Mouse (Mus musculus) neural tube, embryonic 10.5 days (tissue): ENCODE measurements at regions not wholly inside any gene's neighbourhood (a gene's known extent, or its start where the extent isn't known, plus 50 kb on each side); places are given as distances from the start of the nearest gene placed in this dataset.

Experiments used
- DNase-seq: peaks from one replicate; pipeline ENCODE4 v3.0.0-alpha.2; 2017; ENCODE audit warnings: low spot score; ENCODE audit errors: extremely low spot score

DNA sequence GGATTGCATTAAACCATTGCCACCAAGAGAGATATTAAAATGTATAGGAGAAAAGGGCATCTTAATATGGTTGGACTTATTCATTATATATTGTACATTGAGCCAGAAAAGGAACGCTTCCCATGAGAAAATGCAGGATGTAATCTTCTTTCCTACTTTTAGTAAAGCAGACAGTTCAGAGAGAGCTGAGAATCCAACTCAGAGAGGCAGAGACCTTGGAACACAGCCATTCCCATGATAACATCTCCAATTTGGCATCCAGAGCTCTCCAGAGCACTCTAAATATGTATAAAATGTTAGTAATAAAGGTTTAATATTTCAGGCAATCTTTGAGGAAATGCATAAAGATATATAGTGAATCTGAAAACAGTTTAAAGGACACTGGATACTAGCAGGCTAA is 199.3 kb upstream of the Asb5 start:
- DNase-seq = no peak

DNA sequence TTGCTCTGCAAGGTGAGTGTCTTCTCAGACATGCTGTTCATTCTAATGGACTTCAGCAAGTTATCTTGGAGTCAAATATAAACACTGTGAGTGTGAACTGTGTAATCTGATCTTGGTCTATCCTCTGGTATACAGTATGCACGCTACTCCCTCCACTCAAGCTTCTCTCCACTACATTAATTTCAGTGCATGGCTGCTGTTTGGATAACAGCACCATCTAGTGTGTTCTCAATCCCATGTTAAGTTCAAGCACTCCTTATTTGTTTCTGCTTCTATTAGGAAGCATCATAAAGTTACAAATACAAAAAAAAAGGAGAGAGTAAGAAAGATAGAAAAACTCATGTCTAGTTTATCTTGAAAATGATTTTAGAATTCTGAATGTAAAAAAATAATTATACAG is 197.5 kb upstream of the Asb5 start:
- no peak for DNase-seq

DNA sequence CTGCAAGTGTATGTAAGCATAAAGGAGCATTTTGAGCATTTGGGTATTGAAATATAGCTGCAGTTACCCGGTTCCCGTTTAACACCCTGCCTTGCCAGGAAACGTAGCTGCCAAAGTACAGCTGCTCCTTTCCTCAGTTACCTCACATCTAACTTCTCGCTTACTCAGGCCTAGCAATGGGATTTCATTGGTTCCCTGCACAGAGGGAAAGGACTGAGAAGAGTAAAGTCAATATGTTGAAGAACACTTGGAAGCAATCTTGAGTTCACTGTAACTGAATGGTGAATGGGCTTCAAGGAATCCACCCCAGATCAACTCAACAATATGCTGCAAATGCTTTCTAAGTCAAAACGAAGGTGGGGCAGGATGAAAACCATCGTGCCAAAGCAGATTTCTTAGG is 178.3 kb upstream of the Asb5 start:
- DNase-seq = no peak

DNA sequence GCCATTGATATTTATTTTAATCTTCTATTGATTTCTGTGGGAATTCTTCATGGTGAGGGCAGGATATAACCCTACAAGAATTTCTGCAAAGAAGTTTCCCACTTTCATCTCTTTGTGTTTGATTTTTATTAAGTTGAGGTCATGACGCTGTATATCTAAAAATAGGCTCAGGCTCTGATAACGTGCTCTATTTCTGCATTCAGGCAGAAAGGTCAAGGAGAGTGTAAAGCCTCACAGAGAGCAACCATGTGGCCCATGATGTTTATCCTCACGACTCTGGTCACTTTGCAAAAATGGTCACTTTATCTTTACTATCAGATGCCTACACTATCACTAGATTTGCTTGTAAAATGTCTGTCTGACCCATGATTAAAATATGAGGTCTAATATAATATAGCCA is 167.7 kb upstream of the Asb5 start:
- DNase-seq = no peak

DNA sequence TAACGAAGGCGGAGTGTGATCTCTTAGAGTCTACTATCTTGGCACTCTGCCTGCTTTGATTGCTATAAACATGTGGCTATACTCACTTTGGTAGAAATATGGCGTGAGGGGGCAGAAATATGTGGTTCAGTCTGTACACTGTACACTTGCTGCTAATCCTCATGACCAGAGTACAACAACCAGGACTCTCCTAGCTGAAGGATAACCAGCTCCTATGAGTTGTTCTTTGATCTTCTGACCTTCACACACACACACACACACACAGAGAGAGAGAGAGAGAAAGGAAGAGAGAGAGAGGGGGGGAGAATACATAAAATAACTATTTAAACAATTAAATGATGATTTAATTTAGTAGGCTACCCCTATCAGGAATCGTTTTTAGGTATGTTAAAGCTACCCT is 158.9 kb upstream of the Asb5 start:
- no peak for DNase-seq

DNA sequence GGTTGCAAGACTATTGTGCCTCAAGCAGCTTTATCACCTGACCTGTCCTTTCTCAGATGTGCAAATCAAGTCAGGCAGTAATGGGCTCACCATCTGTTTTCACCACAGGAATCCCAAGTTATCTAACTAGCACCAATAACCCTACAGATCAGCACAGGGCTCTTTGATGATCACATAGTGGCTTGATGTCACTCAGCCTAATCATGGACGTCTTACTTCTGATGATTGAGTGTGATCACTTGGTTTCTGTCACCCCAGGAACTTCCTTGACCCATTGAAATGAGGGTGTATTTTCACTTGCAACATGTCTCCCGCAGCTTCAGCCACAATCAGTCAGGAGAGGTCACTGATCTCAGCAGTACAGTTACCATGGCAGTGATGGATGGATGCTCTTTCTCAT is 158.3 kb upstream of the Asb5 start:
- DNase-seq = peak; percentile 23

DNA sequence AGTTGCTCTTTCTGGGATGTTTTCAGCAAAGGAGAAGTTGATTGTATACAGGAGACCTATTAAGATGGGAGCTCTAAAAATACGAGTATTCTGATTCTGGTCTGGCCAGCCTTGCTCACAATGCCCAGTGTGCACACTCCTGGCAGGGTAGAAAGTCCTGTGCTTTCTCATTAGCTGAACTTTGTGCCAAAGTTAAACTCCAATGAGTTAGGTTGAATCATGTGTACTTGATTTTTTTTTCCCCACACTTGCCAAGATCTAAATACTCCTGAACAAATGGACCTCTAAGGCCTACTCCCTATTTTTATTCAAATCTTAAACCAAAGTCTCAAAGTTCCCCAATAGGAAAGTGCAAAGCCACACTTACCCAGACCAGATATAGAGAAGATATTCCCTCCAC is 156.5 kb upstream of the Asb5 start:
- no peak for DNase-seq

DNA sequence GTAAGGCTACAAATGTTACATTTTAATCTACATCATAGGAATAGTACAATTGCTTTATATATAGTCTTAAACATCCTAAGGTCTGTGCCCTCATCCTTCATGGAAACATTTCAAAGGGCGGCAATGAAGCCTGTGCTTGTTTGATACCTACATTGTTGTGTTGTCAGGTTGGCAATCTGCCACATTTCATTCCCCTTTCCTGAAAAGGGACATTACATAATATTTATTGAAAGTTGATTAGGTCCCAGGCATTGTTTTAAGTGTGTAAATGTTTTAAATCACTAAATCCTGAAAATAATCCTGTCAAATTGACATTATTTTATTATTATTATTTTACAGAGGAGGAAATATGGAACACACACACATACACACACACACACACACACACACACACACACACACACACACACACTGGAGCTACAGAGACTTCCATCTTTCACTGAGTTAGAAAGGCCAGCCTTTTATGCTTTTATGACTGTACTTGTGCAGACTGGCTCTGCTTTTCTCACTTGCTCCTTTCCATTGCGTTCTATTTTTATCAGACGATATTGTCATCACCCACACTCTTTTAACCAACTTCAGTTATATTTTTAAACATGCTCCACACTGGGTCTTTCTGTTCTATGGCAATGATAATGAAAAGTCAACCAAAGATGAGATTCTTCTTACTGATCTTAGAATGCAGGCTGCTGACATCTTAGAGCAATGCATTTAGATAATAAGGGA is 153.8 kb upstream of the Asb5 start:
- no peak for DNase-seq

DNA sequence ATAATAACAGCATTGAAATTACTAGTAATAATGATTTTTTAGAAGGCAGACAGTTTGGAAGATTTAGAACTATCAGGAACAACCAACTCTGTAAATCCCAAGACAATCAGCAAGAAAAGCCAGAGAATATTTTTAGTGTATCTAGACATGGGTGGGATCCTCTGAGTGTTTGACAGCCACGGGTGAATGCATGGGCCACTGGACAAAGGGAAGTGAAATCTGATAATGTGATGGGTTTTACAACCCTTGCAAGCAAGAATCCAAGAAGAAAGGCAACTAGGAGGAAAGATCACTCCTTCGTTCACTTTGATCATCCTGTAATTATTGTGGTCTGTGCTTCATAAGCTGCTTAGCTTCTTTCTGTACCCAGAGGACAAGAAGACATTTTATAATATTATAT is 149.2 kb upstream of the Asb5 start:
- DNase-seq = no peak

DNA sequence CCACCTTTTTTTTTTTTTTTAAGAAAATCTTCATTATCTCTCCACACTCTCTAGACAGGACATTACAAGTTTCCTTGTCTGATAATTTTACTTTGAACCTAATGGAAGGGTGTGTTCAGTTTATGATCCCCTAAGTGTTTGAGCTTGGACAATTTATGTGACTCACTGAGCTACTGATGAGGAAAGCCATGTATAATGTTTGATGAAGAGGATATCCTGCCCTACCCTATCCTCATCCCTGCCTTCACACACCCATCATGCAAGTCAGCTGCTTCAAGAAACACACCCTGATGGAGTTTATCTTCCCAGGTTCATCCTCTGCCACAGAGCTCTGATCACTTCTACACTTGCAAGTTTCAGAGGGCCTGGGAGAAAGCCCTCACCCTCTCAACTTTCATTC is 136.5 kb upstream of the Asb5 start:
- DNase-seq = no peak

DNA sequence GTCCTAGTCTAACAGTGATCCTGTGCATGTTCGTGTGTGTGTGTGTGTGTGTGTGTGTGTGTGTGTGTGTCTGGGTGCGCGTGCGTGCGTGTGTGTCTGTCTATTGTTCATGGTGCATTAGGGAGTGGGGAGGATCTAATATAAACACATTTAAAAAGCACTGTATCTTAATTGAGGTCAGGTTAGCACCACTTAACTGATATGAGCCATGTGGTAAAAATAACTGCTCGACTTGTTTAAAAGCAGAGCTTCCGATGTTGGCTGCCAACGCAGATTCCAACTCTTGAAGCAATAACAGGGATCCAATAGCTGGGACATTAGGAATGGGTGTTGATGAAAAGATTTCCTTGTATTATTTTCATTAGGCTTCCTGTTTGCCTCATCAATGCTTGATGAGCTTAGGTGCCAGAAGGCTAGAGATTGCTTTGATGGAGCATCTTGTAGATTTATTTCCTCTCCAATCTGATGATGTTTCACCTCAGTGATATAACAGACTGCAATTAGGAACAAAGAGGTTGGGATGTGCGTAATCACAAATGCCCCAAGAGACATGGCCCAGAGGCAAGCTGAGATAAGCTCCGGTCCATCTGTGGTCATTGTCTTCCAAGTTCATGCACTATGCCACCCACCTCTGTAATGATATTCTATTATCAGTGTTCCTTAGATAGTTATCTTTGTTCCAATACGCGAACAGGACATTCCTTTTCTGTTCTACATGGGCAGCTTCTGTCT is 135.7 kb upstream of the Asb5 start:
- no peak for DNase-seq

DNA sequence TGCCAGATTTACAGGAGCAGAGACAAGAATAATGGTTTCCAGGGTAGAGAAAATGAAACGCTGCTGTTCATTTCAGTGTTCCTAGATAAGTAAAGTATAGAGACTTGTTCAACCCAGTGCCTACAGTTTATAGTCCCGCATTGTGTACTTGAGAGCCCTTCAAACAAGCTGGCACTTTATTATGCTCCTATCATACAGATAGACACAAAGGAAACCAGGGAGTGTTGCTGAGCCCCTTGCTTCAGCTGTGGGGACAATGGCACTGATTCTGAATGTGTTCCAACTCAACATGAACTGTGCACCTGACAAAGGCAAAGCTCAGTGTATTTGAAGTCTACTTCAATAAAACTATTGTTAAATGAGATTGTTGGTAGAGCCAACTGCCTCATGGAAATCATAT is 123.7 kb upstream of the Asb5 start:
- DNase-seq = no peak

DNA sequence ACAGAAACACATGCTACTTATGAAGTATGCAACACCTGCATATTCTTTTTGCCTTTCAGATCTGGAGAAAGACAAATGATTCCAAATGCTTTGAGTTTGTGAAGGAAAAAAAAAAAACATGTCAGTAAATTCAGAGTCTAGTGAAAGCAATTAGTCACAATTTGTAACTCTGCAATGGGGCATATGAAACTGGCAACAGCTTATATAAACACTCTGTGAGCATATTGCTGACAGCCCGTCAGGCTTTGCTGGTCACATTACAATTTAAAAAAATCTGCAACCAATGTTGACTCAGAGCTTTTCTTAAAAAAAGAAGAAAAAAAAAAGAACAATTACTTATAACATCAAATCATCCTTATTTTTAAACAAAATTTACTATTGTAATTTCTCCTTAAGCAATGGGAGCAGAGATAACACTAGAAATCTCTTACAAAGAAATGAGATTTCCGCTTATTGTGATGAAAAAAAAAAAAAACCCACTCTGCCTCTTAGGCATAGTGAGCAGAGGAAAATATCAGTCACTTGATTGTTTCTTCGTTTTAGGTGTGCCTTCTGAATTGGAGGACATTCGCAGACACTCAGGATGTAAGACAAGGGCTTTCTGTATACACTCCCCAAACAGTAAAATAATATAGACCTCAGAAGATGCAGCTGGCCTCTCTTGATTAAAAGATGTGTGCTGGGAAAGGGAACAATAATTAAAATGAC is 115.1 kb upstream of the Asb5 start:
- DNase-seq = no peak

DNA sequence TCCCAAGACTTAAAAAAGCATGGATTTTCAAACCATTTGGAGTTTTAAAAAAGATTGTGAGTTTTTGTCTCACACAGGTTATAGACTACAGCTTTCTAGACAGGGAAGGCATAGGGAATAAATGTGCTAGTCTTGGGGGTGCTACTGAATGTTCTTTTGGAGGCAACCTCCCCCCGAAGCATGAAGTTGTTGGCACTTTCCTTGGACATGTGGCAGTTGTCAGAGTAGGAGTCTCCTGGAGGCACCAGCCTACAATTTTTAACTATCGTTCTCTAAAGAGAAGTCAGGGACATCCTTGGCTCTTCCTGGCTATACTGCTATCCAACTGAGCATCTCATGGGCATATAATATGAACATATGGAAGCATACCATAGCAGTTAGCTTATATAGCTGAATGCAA is 112.7 kb upstream of the Asb5 start:
- DNase-seq = no peak

DNA sequence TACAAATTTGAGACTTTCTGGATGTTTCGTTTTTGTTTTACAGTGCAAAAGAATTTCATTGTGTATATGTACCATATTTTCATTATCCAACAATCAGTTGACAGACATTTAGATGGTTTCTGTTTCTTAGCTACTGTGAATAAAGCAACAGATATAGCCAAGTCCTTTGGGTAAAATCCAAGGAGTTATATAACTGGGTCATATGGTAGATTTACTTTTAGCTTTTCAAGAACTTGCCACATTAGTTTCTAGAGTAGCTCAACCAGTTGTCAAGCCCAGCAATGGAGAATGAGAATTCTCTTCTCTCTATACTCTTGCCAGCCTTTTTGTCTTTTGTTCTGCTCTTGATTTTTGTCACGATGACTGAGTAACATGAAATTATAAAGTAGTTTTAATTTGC is 111.3 kb upstream of the Asb5 start:
- DNase-seq = no peak

DNA sequence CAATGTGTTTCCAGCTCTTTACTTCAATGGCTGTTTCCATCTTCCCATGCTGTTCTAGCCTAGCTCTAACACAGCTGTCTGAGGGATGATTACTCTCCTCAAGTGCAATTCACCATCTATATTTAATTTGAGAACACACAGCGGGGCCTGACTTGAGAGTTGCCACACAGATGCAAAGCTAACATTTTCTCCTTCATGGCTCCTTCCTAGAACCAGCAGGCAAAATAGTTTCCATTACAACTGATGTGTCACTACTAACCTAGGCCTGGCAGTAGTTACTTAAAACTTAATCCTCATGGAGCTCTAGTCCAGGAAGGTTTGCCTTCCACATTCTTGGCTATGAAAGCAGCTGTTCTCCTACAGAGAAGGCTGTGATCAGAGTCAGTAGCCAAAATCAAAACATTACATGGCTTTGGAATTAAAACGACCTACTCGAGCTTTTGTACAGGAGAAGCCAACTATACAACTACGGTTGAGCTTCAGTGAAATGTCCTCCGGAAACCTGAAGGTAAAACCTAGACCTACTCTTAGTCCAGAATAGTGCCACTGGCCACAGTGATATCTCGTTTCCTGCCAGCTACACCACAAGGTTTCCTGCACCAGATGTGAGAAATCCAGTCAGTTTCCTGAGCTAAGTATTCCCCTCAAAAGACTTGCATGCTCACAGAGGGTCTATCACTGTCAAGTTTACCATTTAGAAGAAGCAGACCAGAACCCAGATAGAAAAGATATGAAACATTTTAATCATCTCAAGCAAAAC is 108.9 kb upstream of the Asb5 start:
- no peak for DNase-seq

DNA sequence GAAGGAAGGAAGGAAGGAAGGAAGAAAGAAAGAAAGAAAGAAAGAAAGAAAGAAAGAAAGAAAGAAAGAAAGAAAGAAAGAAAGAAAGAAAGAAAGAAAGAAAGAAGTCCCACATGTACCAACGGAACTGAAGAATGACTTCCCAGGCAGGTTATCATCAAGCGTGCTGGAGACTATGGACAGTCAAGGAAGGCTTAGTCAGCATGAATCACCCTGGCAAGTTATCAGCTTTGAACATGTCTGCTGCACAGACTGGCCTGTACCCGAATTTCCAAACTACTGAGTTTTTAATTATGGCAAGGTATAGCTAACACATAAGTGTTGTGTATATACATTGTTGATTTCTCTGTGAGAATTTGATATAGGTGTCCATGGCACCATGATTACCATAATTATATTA is 104.3 kb upstream of the Asb5 start:
- no peak for DNase-seq

DNA sequence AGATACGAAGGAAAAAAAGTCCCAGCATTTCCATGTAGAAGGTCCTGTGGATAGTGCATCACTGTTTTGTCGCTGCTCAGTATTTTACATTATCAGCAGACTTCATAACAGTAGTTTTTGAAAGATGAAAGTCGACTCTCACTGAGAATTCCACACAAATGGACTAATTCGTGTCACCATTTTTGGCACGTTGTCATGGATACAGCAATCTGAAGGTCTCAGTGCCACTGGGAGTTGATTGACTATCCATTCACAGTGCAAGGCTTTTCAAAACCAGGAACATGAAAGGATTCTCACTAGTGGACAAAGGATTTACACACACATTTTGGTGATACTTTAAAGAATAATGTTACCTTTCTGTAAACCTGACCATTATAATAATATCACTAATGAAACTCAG is 93.7 kb upstream of the Asb5 start:
- DNase-seq = no peak

DNA sequence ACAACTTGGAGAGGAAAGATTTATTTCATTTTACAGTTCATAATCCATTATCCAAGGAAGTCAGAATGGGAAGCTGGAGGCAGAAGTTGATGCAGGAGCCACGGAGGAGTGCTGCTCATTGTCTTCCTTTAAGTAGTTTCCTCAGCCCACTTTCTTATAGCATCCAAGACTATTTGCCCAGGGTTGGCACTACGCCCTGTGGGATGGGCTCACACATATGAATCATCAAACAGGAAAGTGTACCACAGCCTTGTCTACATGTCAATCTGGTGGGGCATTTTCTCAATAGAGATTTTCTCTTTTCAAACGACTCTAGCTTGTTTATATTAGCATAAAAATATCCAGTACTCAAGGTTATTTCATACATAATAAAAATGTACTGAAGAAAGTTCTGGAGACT is 88.2 kb upstream of the Asb5 start:
- DNase-seq = no peak

DNA sequence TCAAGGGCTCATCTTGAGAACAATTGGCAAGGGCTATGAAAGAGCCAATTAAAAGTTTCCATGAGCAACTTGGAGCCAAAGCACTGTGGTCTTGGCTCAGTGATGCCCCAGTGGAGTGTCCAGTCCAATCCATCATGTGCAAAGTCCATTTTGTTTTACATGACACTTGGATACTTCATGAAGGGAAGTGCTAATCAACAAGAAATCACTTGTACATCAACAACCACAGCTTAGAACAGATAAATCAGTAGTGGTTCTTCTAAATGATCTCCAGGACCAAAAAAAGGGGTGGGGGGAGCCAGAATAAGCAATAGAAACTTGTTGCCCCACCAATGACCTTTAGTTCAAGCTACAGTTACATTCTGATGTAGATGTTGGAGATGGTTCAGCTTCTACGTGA is 87.0 kb upstream of the Asb5 start:
- no peak for DNase-seq

DNA sequence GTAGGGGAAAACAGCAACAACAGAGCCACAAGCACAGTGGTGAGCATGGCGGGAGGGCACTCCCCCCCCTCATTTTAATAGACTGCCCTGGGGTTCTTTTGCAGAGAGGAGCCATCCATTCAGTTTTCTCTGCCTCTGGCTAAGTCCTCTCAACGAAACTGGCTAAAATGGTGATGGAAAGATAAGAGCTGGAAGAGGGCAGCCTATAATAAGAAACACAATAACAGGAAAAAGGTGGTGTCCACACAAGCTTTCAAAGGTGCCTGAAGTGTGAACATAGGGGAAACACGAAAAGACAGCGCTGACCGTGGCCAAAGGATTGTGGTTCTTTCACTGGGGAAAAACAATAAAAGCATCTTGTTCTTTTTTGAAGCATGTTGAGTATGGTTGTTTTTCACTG is 83.0 kb upstream of the Asb5 start:
- no peak for DNase-seq

DNA sequence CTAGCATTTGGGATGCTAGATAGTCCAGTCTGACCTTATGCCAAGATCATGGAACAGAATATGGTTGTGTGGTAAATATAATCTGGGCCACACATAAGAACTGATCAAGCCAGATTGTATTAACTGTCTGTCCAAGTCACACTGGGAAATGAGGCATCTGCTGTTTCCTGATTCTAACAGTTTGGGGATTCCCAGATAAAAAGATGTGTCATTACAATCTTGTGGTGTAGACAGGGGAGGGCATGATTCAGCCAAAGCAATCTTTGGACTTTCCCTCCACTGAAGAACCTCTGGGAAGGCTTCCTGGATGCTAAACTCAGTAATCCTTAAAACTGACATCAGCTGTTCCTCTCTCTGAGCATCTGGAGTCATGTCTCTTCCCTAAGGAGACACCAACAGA is 79.6 kb upstream of the Asb5 start:
- no peak for DNase-seq
